Mouse (Mus musculus) lung, postnatal 14 days (tissue): ENCODE results near the gene Rgp1.
A peak's percentile ranks its signal among the peaks of the same experiment; 100 is the strongest.

Source experiments
- DNase-seq: peaks from one replicate; pipeline ENCODE4 v3.0.0; 2021

Rgp1 gene

DNA sequence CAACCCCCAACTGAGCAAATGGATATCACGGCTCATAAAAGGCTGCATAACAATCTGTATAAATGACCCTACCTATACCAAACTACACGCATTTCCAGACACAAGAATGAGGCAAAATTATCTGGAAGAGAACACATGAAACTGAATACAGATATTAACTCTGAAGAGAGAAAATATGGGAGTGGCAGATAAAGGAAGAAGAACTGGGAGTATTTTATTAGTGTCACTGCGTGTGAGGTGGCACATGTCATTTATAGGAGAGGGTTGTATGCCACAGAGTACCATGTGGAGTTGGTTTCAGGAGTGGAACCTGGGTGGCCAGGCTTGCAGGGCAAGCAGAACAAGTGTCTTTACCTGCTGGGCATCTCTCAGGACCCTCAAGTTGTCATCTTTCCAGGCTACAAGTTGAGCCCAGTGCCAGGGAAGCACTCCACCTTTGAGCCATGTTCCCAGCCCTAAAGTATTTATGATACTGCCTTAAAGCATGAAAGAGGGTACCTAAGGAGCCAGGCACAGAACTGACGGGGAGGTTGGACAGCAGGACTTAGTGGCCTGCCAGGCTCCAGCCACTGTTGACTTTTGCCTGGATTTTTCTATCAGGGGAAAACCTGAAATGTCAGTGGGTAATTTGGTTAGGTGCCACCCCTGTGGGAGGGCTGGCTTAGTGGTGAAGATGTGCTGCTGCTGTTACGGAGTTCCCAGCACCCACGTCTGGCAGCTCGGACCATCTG is 20.3 kb downstream of the Rgp1 start:
- no peak for DNase-seq

DNA sequence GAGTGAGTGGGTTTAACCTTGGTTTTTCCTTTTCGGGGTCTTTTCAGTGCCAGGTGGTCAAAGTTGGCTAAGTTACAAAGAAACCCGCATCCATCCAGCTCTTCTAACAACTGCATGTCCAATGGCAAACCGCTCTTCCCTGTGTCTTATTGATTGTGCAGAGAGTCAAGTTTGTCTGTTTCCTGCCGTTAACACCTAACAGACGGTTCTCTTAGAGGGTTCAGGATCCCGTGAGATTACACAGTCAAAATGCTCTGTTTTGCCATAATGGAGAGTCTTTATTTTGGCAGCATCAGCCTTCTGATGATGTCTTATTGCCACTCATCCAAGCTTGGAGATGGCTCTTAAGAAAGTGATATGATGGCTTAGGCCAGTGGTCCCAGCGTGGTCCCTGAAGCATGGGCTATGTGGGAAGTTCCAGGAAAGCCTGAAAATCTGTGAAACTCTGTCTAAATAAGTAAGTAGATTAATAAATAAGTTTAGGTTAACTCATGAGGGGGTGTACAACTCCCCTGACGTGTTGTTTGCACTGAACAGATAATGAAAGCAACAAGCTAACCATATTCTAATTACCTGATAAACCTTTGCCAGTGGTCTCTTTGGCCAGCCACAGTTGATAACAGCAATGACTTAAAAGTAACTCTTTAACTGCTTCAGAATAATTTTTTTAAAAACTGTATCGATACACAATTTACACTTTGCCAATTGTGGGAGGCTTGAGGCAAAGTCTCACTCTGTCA is 21.9 kb downstream of the Rgp1 start:
- no peak for DNase-seq

DNA sequence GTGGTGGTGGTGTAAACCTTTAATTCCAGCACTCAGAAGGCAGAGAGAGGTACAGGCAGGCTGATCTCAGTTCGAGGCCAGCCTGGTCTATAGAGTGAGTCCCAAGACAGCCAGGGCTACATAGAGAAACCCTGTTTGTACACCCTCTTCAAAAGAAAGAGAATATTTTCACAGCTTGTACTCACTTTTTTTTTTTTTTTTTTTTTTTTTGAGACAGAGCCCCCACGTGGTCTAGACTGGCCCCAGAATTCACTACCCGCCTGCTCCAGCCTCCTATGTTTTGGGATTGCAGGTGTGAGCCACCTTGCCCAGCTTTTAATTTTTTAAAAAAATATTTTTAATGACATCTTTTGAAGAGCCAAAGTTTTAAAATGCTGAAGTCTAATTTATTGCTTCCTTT is 25.6 kb downstream of the Rgp1 start:
- no peak for DNase-seq

DNA sequence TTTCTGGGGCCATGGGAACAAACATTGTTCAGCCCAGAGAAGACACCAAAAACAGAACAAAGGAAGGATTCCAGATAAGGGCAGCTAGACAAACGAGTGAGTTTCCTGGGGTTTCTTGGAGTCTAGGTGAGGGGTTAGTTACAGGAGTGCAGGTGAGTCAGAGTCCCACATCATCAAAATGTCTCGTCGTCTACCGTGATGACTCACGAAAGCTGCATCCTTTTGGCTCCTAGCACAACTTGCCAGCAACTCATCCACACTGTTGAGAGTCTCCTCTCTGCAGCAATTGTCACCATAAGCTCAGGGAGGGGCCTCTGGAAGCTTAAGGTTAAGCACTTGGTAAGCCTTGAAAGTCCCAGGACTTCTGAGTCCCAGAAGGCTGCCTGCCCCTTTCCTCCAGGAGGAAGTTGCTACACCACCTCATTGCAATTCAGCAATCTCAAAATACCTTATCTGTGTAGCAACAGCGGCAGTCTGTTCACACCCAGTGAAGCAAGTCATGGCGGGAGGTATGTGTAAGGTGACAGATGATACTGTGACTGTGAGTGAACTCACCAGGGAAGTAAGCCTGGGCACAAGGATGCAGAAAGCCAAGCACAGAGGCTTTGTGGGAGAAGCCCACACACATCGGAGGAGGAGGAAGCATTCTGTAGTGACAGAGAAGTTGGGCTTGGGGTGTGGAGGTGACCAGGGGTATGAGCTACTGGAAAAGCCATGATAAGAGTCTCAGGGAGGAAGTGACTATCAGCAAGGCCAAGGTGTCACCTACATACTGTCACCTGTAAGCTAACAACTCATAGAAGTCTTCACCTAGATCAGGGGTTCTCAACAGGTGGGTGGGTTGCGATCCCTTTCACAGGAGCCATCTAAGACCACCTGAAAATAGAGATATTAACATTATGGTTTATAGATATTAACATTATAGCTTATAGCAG is 26.5 kb downstream of the Rgp1 start:
- no peak for DNase-seq

DNA sequence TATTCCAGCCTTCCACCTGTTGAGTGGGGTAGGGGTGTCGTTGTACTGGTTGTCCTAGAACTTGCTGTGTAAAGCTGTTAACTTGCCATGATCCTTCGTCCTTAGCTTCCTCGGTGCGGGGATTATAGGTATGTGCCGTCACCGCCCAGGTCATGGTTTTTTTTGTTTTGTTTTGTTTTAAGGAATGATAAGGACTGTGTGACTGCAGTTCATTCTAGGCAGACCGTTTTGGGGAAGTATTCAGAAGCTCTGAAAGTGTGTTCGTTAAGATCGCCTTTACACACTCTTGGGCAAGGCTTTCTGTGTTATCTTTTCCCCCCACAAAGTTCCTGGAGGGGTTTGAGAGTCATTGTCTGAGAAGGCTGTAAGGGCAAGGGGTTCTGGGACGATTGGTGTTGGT is 34.0 kb downstream of the Rgp1 start:
- DNase-seq, result no peak

DNA sequence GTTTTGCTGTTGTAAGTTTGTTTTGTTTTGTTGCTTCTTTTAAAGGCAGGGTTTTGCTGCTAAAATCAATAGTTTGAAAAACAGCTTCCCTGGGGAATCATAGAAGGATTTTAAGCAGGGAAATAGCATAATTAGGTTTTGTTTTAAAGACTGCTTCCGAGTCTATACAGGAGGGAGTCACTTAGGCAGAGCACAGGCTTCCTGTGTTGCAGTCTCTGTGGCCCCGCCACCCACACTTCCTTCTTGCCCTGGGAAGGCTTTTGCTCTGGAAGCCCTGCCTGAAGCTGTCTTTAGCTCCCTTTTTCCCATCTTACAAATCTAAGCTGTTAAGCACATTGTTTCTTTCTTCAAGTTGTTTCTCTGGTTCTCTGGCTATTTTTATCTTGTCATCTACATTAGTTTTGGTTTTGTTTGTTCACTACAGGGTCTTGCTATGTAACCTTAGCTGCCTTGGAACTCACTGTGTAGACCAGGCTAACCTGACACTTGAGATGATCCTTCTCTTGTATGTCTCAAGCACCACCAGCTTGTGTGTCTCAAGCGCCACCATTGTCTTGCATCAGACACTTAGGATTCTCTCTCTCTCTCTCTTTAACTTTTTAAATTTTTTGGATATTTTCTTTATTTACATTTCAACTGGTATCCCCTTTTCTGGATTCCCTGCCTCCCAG is 34.7 kb downstream of the Rgp1 start:
- peak; percentile 64 for DNase-seq

DNA sequence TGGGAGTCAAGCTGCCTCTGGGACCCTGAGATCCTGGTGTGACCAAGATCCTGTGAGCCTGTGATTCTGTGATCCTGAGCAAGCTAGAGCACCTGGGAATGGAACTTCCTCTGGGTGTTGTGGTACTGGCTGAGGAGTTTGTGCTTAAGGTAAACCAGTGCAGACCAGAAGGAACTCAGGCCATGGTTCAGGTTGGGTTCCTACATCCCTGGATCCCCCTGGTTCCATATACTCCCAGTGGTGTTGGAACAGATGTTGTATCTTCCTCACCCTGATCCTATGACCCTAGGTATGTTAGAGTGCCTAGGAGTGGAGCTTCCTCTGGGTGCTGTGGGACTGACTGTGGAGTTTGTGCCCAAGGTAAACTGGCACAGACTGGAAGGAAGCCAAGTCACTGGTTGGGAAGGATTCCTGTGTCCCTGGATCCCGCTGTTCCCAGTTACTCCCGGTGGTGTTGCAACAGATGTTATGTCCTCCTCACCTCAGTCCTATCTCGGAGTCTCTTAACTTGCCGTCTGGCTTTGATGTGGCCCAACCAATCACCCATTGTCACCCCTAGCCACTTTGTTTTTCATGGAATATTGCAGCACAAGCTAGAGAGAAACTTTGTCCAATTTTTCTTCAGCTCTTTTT is 41.7 kb downstream of the Rgp1 start:
- no peak for DNase-seq

DNA sequence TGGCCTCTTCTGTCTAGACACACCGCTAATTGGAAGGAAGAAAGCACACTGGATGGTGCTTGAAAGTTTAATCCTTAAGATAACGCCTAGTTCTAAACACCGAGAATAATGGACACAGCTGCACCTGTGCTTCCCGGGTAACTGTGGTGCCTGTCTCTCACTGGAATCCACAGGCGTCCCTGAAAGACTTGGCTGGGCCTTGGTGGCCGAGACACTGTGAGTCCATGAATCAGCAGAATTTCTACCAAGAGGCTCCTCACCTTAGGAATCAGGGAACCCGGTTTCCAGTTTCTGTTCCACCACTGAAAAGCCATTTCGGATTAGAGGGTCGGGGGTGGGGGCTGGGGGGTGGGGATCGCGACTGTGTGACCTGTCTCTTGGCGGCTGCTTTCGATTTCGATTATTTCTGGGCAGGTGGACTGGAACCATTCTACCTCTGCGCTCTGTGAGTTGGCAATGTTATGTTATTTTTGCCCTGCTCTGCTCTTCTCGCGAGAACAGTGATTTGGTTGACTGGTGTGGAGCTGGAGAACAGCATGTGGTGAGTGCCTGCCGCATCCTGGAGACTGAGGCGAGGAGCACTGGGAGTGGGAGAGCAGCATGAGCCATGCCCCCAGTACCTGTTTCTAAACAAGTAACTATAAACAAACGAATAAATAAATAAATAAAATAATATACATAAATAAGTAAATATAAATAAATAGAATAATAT is 50.7 kb downstream of the Rgp1 start:
- DNase-seq, result no peak

DNA sequence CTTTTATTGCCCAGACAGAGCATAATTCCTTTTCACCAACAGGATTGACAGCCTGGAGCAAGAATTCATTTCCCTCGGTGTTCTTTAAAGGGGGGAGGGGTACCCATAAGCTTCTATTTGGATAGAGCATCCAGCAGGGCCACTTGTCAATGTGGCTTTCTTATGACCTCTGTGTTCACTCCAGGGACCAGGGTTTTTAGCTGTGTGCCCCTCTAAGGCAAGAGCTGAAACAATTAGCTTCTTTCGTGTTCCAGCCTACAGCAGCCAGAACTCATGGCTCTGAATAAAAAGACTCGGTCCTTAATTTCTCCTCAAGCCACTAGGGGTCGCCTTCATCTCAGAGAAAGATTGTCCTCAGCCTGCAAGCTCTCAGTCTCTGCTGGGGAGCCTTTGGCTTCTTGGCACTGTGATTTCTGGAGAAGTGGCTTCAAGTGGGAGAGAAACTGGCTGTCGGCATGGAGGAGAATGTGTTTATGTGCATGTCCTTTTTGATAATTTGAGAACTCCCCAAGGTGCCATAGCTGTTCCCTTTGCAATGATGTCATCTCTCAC is 51.6 kb downstream of the Rgp1 start:
- peak; percentile 85 for DNase-seq

DNA sequence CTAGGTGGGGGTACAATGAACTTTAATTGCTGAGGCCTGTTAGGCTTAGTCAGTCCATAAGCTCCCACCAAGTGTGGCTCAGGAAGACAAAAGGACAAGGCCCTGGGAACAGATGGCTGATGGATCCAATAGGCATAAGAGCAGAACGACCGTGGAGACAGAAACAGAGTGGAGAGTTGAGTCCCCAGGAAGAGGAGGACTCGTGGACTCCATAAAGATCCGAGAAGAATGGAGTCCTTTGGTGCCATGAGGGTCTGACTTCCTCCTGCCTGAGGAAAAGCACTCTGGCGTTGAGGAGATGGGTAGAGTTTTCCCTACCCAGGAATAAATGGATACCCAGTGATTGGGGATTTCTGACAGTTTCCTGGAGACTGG is 52.1 kb downstream of the Rgp1 start:
- no peak for DNase-seq

DNA sequence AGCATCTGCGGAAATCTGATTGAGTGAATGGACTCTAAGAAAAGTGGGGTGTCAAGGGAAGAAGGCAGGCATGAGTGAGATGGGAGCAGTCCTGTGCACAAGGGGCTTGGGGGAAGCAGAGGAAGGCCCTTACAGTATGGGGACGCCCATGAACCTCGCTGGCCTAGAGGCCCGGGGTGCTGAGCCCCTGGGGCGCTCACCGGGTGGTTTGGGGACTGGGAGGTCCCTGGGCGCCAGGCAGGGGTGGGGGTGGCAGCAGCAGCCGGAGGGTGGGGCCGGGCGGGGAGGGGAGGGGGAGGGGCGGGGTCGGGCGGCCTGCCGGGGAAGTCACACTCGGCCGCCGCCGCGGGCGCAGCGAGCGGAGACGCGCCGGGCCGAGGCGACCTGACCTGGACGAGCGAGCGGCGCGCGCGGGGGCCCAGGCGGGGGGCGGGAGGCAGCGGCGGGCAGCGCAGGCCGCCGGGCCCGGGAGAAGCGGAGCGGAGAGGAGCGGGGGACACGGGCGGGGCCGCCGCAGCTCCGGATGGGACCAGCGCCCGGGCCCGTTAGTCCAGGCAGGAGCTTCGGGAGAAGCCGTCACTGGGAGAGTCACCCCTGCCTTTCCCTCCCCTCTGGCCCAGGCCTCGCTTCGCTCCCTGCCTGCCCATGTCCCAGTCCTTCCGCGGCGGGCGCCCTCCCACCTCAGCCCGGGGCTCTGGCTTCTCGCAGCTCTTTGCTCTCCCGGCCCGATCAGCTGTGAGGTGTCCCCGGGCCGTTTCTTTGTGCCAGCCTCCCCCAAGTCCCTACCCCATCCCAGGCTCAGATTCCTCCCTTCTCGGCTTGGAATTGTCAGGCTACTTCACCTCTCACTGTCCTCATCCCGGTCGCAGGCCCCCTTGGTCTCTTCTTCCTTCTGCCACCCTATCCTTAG is 52.8 kb downstream of the Rgp1 start, which contains the start of gene Npr2:
Gene Npr2 (plus strand): TSS at position 890 of the 910 bp plus-strand sequence.
- peak; percentile 62 for DNase-seq

DNA sequence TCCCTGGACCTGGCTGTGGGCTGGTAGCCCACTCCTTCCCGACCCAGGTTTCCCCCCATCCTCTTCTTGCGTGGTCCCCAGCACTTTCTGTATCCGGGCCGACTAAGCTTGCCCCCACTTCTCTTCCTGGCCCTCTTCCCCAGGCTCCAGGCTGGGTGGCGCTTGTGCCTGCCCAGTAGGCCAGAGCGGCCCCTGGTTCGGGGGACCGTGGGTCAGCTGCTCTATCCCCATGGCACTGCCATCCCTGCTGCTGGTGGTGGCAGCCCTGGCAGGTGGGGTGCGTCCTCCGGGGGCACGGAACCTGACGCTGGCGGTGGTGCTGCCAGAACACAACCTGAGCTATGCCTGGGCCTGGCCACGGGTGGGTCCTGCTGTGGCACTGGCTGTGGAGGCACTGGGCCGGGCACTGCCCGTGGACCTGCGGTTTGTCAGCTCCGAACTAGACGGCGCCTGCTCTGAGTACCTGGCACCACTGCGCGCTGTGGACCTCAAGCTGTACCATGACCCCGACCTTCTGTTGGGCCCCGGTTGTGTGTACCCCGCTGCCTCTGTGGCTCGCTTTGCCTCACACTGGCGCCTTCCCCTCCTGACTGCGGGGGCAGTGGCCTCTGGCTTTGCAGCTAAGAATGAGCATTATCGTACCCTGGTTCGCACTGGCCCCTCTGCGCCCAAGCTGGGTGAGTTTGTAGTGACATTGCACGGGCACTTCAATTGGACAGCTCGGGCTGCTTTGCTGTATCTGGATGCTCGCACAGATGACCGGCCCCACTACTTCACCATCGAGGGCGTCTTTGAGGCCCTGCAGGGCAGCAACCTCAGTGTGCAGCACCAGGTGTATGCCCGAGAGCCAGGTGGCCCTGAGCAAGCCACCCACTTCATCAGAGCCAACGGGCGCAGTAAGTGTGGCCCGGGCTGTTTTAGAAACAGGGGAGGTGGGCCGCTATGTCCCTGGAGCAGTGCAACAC is 53.7 kb downstream of the Rgp1 start:
- no peak for DNase-seq

DNA sequence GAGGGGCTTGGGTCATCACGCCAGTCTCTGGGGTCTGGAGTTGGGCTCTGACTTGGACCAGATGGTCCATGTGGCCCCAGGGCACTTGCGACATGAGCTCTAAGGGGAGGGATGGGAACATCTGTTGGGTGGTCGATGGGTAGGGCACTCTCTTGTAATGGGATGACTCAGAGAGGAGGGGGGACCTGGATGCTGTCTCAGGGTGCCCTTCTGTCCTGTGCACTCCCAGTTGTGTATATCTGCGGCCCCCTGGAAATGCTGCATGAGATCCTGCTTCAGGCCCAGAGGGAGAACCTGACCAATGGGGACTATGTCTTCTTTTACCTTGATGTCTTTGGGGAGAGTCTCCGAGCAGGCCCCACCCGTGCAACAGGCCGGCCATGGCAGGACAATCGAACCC is 54.8 kb downstream of the Rgp1 start:
- no peak for DNase-seq

DNA sequence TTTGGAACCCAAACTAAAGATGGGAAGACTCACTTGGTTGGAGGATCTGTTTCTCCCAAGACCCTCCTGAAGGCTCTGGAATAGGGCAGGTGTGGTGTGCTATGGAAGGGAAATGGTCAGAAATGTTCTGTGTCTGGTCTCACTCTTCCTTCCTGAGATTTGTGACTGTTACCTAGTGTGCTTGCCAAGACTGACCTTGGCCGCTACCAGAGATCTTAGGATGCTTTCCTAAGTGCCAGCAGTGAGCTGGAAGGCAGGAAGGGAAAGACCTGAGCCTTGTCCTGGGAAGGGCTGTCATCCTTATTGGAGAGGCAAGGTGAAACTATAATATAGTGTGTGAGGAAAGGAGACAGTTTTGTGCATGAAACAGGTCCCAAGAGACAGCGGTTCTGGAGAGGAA is 55.2 kb downstream of the Rgp1 start:
- DNase-seq, result no peak

DNA sequence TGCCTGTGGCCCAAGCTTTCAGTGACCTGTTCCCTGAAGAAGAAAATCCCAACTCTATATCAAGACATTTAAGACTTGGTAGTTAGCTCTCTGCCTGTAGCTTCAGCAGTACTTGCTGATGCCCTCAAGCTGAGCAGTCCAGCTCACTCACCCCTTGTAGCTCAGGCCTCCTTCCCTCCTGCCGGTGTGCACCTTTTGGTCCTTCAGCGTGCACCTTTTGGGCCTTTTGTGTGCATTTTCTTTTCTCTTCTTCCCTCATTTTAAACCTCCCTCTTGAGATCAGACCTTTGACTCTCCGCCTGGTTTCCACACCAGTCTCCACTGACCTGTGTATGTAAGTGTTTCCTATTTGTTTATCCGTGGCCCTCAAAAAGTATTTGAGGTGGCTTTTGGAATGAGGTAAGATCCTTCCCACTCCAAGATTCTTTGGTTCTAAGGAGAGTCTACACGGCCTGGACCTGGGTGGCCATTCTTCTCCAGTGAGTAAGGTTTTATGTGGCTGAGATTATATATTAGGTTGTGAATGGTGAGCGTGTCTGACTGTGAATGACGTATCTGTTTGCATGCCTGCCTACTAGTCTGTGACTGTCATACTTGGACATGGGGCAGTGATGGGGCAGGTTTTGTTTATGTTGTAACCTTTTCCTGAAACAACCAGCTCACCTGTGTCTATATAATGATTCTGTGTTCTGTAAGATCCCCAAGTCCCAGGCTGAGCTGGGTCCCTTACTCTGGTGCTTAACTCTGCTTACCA is 56.3 kb downstream of the Rgp1 start:
- no peak for DNase-seq

DNA sequence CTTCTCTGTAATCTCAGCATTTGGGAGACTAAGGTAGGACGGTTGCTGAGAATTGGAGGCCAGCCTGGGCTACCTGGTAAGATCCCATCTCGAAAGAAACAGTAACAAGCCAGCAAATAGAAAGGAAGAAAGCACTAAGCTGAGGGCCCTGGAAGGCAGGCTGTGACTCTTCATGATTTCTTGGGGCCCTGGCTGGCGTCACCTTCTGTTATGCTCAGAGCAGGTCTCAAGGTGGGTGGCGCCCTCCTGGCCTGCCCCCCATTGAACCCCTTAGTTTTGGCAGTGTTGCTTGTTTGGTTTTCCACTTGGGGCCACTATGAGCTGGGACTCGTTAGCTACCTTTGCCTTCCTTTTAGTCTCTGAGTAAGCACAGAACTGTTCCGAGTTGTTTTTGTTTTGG is 58.2 kb downstream of the Rgp1 start:
- DNase-seq, result no peak
